Mouse (Mus musculus) cerebellum, adult 2 months (tissue): ENCODE results near the gene Cdhr3.

ENCODE experiments used
- CTCF ChIP-seq: fragments of 200-500 bp; IDR thresholded peaks from 2 replicates; pipeline ENCODE4 v1.5.1; 2011; ENCODE audit warnings: low read depth, mild to moderate bottlenecking, control low read depth, low read length, moderate library complexity, borderline replicate concordance; ENCODE audit not compliant: insufficient read depth
- POLR2A ChIP-seq: fragments of 200-500 bp; IDR thresholded peaks from 2 replicates; pipeline ENCODE4 v1.6.1; 2011; ENCODE audit warnings: low read length, control low read depth, borderline replicate concordance; ENCODE audit not compliant: insufficient read depth

DNA sequence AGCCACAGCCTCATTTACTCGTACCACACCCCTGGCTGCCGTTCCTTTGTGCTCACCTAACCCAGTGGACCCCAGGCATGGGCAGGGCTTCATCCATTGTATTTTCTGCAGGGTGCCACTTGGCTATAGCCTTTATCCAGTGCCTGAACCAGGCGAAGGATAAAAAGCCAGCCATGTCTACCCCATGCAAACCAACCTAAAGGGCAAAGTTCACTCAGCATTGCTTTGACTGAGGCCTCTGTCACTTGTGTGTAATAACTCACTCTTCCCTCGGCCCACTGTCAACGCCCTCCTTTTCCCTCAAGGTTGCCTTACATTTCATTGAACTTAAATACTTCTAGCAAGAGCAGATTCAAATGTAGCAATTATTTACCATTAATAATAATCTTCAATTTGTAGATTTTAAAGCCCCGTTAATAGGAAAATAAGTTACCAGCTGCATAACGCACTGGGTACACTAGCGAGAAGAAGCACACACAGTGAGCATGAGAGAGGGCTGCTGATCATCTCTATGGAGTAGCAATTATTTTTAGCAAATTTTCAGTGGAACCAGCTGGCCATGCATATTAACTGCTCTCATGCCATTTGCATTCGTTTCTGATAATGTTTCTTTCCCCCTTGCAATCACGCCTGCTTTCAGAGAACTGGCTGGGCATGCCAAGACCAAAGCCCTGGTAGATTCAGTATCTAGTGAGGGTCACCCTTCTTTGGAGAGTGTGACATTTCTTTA lies 13.9 kb upstream of the Cdhr3 start:
- TF ChIP-seq CTCF (no peak), POLR2A (no peak)
